In the genomic region with DNA sequence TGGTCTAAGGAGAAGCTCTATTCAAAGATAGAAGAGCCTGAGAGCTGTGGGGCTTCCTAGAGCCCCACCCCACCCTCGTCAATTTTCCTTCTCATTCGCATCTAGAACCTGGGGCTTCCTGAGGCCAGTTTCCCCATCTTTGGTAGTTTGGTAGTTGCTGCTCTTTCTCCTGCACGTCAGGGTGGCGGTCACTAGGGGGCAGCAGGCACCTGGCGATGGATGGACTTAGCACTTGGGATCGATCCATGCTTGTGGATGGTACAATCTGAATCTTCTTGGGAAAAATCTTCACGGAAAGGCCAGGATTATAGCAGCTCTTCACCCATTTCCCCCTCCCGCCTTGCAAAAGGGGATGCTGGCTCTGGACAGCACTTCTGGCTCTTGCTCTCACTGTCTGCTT, we compare ENCODE assay signal across 10 mouse cellular contexts. TPM values are rescaled to one million over a fixed set of nuclear protein-coding genes. Genes with fewer than 3 reads are reported as not detected.
DNase-seq lines count a peak whose midpoint lies in the region; ATAC-seq lines count a peak whose summit lies in the region.
"Had no signal": no experiment of that assay in that cellular context is flagged by ENCODE, and none has a peak within 500 bp of the region (broad histone marks: within the 10 kb centered on the region; RNA-seq: fewer than 3 reads in every experiment).

No protein-coding gene starts in this region.

- H3K9ac ChIP-seq in kidney, embryonic 14.5 days (ENCODE audit: low read depth, low read length): no peak overlapping the region
- no peak overlapping the region for H3K9ac ChIP-seq in neural tube, embryonic 11.5 days (ENCODE audit: low read length)
- H3K9ac ChIP-seq: liver, embryonic 15.5 days; stomach, embryonic 15.5 days had no signal

- H3K4me3 ChIP-seq in kidney, embryonic 14.5 days (ENCODE audit: low read length): no peak overlapping the region
- no peak overlapping the region for H3K4me3 ChIP-seq in neural tube, embryonic 11.5 days (ENCODE audit: low read depth, low read length)
- H3K4me3 ChIP-seq: liver, embryonic 15.5 days; stomach, embryonic 15.5 days had no signal

- no peaks in the 10 kb centered on the region for H3K9me3 ChIP-seq in kidney, embryonic 14.5 days (ENCODE audit: control insufficient read depth, low read length)
- H3K9me3 ChIP-seq in neural tube, embryonic 11.5 days (ENCODE audit: control insufficient read depth, low read length): no peaks in the 10 kb centered on the region
- H3K9me3 ChIP-seq: liver, embryonic 15.5 days; stomach, embryonic 15.5 days had no signal

- peaks cover 34% of the 10 kb centered on the region for H3K36me3 ChIP-seq in kidney, embryonic 14.5 days (ENCODE audit: control insufficient read depth, insufficient read depth, low read length)
- H3K36me3 ChIP-seq in neural tube, embryonic 11.5 days (ENCODE audit: control insufficient read depth, insufficient read depth, low read length): peaks cover 6% of the 10 kb centered on the region; the same call in 1 of the 2 replicates

- H3K4me1 ChIP-seq in kidney, embryonic 14.5 days (ENCODE audit: control insufficient read depth, insufficient read depth, low read length): no peaks in the 10 kb centered on the region
- H3K4me1 ChIP-seq in neural tube, embryonic 11.5 days (ENCODE audit: control insufficient read depth, insufficient read depth, low read length): no peaks in the 10 kb centered on the region
- H3K4me1 ChIP-seq: liver, embryonic 15.5 days; stomach, embryonic 15.5 days had no signal

- WGBS in kidney, embryonic 14.5 days: 25% methylated on average over 8 of the region's 8 CpGs
- 17% methylated on average over 8 of the region's 8 CpGs for WGBS in neural tube, embryonic 11.5 days

- H3K4me2 ChIP-seq in kidney, embryonic 14.5 days (replicated peaks; ENCODE audit: low read depth, low read length): no peak overlapping the region
- H3K4me2 ChIP-seq in neural tube, embryonic 11.5 days (ENCODE audit: low read depth): no peak overlapping the region
- H3K4me2 ChIP-seq: liver, embryonic 15.5 days; stomach, embryonic 15.5 days had no signal

- no peak for ATAC-seq in kidney, embryonic 14.5 days (ENCODE audit: low FRiP score, low TSS enrichment)
- ATAC-seq in neural tube, embryonic 11.5 days (ENCODE audit: insufficient read depth, low FRiP score, low TSS enrichment): no peak
- no peak for ATAC-seq in monocyte, adult 5-6 weeks (replicated peaks; ENCODE audit: insufficient number of reproducible peaks, low FRiP score, low TSS enrichment, poor library complexity, severe bottlenecking)

- no peak overlapping the region for H3K27ac ChIP-seq in kidney, embryonic 14.5 days (ENCODE audit: low read depth, low read length)
- H3K27ac ChIP-seq in neural tube, embryonic 11.5 days (ENCODE audit: low read depth, low read length): no peak overlapping the region
- H3K27ac ChIP-seq: liver, embryonic 15.5 days; stomach, embryonic 15.5 days had no signal

- peak; percentile 47 for DNase-seq in kidney, adult 11 months
- peak; percentile 65 for DNase-seq in 3T3-L1 (ENCODE audit: low read depth, low spot score)
- peak; percentile 29 for DNase-seq in CD4-positive helper T cell, adult 2 months (ENCODE audit: low read depth, low spot score)
- DNase-seq in cerebellum, adult 8-10 months: peak; percentile 79
- peak; percentile 64 for DNase-seq in kidney, adult 9 months
- DNase-seq in neural tube, embryonic 11.5 days (ENCODE audit: low spot score): peak; percentile 72

- no peaks in the 10 kb centered on the region for H3K27me3 ChIP-seq in kidney, embryonic 14.5 days (ENCODE audit: control insufficient read depth, insufficient read depth, low read length)
- H3K27me3 ChIP-seq in neural tube, embryonic 11.5 days (ENCODE audit: control insufficient read depth, insufficient read depth, low read length): 0 out of 2 replicates have a peak, but pooled peaks cover 3% of the 10 kb centered on the region
- H3K27me3 ChIP-seq: liver, embryonic 15.5 days; stomach, embryonic 15.5 days had no signal

RNA-seq across cellular contexts. Expression of gene Gm10277, which starts 34.1 kb away (rescaled TPM):
- polyA plus RNA-seq in kidney, embryonic 14.5 days (2014; fragmentation: Nextera tagmentation; extraction: Ambion mirVana): 0.92 and 1.4 TPM in 2 replicates
- polyA plus RNA-seq in neural tube, embryonic 11.5 days (2014; fragmentation: Nextera tagmentation; extraction: Ambion mirVana): 0.68 and 0.93 TPM in 2 replicates
- 0.68 to 1.2 TPM in 2 of 3 replicates, not detected in the other for total RNA-seq in monocyte, adult 5-6 weeks (2017)

RNA-seq across cellular contexts. Expression of gene Myo18a, which starts 58.6 kb away (rescaled TPM):
- 19.1 and 21.1 TPM in 2 replicates for polyA plus RNA-seq in kidney, embryonic 14.5 days (2014; fragmentation: Nextera tagmentation; extraction: Ambion mirVana)
- polyA plus RNA-seq in neural tube, embryonic 11.5 days (2014; fragmentation: Nextera tagmentation; extraction: Ambion mirVana): 26.5 and 31.3 TPM in 2 replicates
- 142 to 166 TPM (median 145 TPM) in 3 replicates for total RNA-seq in monocyte, adult 5-6 weeks (2017)

Comparison
In these comparisons a context has a peak if more than half of its experiments do, and no peak if none do; other contexts are left out.
1. DNase-seq: peak in every context shown above with its lines; median percentile 79 in cerebellum, adult 8-10 months; 72 in neural tube, embryonic 11.5 days; 65 in 3T3-L1; 64 in kidney, adult 9 months; 47 in kidney, adult 11 months; 29 in CD4-positive helper T cell, adult 2 months.